Mouse (Mus musculus) left cerebral cortex, postnatal 4 days (tissue): ENCODE results near the gene Gstcd. TPM values are rescaled to one million over a fixed set of nuclear protein-coding genes. Genes with fewer than 3 reads are reported as not detected.

Experiments
- DNase-seq: peaks from one replicate; pipeline ENCODE4 v3.0.0-alpha.2; 2022
- intact Hi-C: fragments of 180-260 bp; cut with DNase I; formaldehyde crosslinking; loops from one replicate; pipeline ENCODE4 v1.15.1; 2025
- total RNA-seq, 2 experiments: library from RNA; stranded (reverse); gene quantifications; 2 replicates each; pipeline ENCODE4 v1.2.3; 2021

The Gstcd gene
- total RNA-seq, 2 experiments from 2014 or later = 11.1 to 12.3 TPM

GRCm38 (mm10) chr3:132944609-132945008 lies 147.2 kb downstream of the Gstcd start:
- intact Hi-C loops = no loop called here
- DNase-seq = no peak

GRCm38 (mm10) chr3:132944193-132944592 lies 147.6 kb downstream of the Gstcd start:
- intact Hi-C loops = no loop called here
- DNase-seq = no peak

- intact Hi-C loops = no loop called here
- no peak for DNase-seq
These were observed 149.1 kb downstream of the Gstcd start for GRCm38 (mm10) chr3:132942778-132943177.

DNA sequence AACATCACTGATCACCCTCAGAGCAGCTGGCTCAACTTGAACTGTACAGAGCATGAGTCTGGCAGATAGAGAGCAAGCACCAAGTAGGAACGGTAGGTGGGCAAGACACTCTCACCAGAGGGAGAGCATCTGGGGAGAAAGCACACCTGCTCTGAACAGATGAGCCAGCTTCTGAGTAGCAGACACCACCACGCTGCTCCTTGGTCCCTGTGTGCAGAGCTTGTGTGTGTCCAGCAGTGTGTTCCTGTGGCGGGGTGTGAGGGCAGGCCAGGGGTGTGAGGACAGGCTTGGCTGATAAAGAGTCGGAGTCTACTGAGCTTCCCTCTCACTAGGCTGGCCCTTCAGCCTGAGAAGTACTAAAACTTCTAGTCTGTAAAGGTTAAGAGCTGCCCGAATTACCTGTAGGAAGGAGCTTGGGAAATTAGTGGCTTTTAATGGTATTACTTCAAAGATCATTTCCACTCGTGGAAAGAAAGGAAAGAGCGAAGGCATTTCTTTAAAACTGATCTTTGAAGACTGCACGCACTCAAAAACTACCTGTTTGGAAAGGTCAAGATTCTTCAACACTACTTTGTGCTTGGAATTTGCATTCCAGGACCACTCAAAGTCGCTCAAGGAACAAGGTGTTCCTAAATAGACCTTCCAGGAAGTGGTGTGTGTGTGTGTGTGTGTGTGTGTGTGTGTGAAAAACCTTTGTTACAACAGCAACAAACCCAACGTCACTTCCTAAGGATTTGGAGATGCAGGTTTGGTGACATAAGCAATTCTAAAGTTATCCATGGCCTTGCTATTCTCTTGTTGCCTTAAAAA lies 151.4 kb downstream of the Gstcd start:
- intact Hi-C loops = no loop called here

DNA sequence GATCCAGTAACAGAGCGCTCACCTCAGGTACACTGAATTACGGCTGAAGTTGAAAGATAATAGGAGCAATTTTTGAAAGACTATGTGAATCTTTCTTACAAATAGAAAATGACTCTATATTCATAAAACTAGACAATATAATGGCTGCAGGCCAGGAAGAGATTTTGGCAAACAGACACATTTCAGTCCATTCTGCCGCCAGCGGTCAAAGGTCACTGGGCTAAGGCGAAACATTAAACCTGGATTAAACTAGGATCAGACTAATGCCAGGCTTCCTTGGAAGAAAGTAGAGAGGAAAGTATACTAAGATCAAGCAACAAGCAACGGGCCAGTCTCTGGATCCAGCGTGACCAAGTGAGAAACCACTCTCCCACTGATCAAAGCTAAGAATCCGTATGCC lies 152.8 kb downstream of the Gstcd start:
- no peak for DNase-seq
- intact Hi-C loops = no loop called here

More for the DNA sequence above, 151.4 kb downstream of the Gstcd start:
- DNase-seq = no peak

GRCm38 (mm10) chr3:132934649-132935048 lies 157.2 kb downstream of the Gstcd start:
- DNase-seq = peak; percentile 14
- intact Hi-C loops = no loop called here

Other genes starting within 250 kb of the Gstcd start
- 10 to 100 TPM; 13.2 to 14.8 TPM for gene Npnt, start 141.7 kb downstream of the Gstcd start, total RNA-seq
- 10 to 100 TPM; 11.4 to 12.7 TPM for gene Ints12, start 193 bp downstream of the Gstcd start, total RNA-seq
- gene Arhgef38, start 142.9 kb upstream of the Gstcd start, total RNA-seq = under 1 TPM; 0.10 to 0.14 TPM
- gene Ppa2, start 218.1 kb upstream of the Gstcd start, total RNA-seq = 10 to 100 TPM; 44.9 to 51.5 TPM